Mouse (Mus musculus): Measurements from ENCODE around the gene Ceacam9. TPM values are rescaled to one million over a fixed set of nuclear protein-coding genes. Genes with fewer than 3 reads are reported as not detected.

Ceacam9 gene
- polyA plus RNA-seq, 1 experiment from 2014 or later: not detected

DNA sequence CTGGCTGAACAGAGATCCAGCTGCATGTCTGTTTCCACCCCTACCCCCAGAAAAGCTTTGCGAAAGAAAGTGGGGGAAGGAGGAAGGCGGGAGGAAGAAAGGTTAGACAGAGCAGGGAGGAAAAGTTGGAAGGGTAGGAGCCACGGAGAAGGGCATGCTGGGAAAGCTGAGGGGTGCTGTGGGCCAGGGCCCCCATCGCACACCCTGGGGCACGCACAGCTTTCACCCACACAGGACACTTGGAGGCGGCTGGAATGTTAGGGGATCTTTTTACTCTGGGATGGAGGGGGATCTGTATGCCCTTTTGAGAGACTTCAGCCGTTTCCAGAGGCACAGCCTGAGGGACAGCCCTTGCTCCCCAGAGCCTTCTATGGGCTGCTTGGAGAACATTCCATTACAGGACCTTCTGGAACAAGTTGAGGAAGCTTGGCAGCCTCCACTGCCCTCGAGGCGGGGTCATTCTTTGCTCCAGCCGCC is 39.3 kb downstream of the Ceacam9 start:
- Histone ChIP-seq H3K27ac (no peak overlapping the region), H3K79me2 (ENCODE audit: inconsistent target) (no peaks in the 10 kb centered on the region), H3K36me3 (ENCODE audit: inconsistent target) (no peaks in the 10 kb centered on the region), H3K4me3 (ENCODE audit: inconsistent target) (no peak overlapping the region)
- WGBS (ENCODE audit: missing documents): 69% methylated on average over 6 of the region's 10 CpGs

- Histone ChIP-seq H3K27ac (no peak overlapping the region), H3K36me3 (ENCODE audit: inconsistent target) (no peaks in the 10 kb centered on the region), H3K4me3 (ENCODE audit: inconsistent target) (no peak overlapping the region), H3K79me2 (ENCODE audit: inconsistent target) (no peaks in the 10 kb centered on the region)
- WGBS (ENCODE audit: missing documents): 89% methylated on average over 5 of the region's 5 CpGs
These were observed 39.9 kb downstream of the Ceacam9 start for GRCm38 (mm10) chr7:16761630-16762029.

DNA sequence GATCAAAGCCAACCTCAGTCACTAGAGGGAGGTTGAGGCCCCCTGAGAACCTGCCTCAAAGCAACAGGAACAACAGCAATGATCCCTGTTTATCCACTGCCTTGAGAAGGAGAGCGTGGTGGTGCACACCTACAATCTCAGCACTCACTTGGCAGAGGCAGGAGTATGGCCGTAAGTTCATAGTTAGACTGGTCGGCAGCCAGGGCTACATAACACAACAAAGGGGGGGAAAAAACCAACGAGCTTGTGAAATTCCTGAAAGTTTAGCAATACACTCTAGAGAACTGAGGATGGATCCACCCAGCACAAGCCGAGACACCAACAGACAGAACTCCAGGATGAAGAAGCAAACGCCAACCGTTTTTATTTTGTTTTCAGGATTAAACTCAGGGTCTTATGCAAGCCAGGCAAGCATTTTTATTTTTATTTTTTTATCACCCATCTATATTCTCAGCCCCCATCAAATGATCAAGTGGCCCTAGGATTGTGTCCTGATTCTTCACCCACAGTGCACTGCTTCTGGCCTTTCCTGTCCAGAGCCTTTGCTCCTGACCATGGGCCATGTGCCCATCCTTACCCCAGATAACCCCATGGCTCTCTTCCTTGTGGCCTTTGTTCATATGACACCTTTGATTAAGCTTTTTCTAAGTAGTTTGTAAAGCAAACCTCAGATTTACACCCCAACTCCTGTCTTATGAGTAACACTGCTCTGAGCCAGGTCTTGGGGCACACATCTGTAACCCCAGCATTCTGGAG is 41.9 kb downstream of the Ceacam9 start:
- H3K4me3 ChIP-seq (ENCODE audit: inconsistent target): no peak overlapping the region
- H3K36me3 ChIP-seq (ENCODE audit: inconsistent target): no peaks in the 10 kb centered on the region
- 89% methylated on average over 7 of the region's 7 CpGs for WGBS (ENCODE audit: missing documents)
- H3K27ac ChIP-seq: no peak overlapping the region
- no peaks in the 10 kb centered on the region for H3K79me2 ChIP-seq (ENCODE audit: inconsistent target)

GRCm38 (mm10) chr7:16766443-16766842 is 44.7 kb downstream of the Ceacam9 start:
- H3K4me3 ChIP-seq (ENCODE audit: inconsistent target): no peak overlapping the region
- 95% methylated on average over 2 of the region's 2 CpGs for WGBS (ENCODE audit: missing documents)
- no peaks in the 10 kb centered on the region for H3K79me2 ChIP-seq (ENCODE audit: inconsistent target)
- no peaks in the 10 kb centered on the region for H3K36me3 ChIP-seq (ENCODE audit: inconsistent target)
- no peak overlapping the region for H3K27ac ChIP-seq

Other genes with a start within 250 kb of the Ceacam9 start
- not detected in 3 replicates for gene Npas1, start 244.2 kb upstream of the Ceacam9 start, polyA plus RNA-seq (2018)
- gene Arhgap35, start 106.9 kb upstream of the Ceacam9 start, polyA plus RNA-seq (2018): 5.7 to 7.4 TPM (median 7.3 TPM) in 3 replicates
- gene Ceacam15, start 46.2 kb upstream of the Ceacam9 start, polyA plus RNA-seq (2018): not detected in 3 replicates
- gene Ap2s1, start 16.5 kb downstream of the Ceacam9 start, polyA plus RNA-seq (2018): 207 to 606 TPM (median 518 TPM) in 3 replicates
- gene Slc1a5, start 59.4 kb downstream of the Ceacam9 start, polyA plus RNA-seq (2018): 4.0 to 23.3 TPM (median 15.1 TPM) in 3 replicates
- gene Strn4, start 94.0 kb downstream of the Ceacam9 start, polyA plus RNA-seq (2018): 26.7 to 43.9 TPM (median 39.6 TPM) in 3 replicates
- gene Fkrp, start 94.8 kb downstream of the Ceacam9 start, polyA plus RNA-seq (2018): 17.4 to 25.4 TPM (median 20.5 TPM) in 3 replicates
- gene Prkd2, start 121.0 kb downstream of the Ceacam9 start, polyA plus RNA-seq (2018): 3.7 to 6.1 TPM (median 4.8 TPM) in 3 replicates
- 0.15 to 0.32 TPM (median 0.31 TPM) in 3 replicates for gene Dact3, start 153.4 kb downstream of the Ceacam9 start, polyA plus RNA-seq (2018)
- not detected in 3 replicates for gene Gng8, start 169.9 kb downstream of the Ceacam9 start, polyA plus RNA-seq (2018)
- 2.2 to 3.8 TPM (median 3.6 TPM) in 3 replicates for gene Ptgir, start 184.6 kb downstream of the Ceacam9 start, polyA plus RNA-seq (2018)
- gene Calm3, start 202.2 kb downstream of the Ceacam9 start, polyA plus RNA-seq (2018): 148 to 197 TPM (median 177 TPM) in 3 replicates
- not detected in 3 replicates for gene Pnmal2, start 222.8 kb downstream of the Ceacam9 start, polyA plus RNA-seq (2018)
- gene Pnmal1, start 237.8 kb downstream of the Ceacam9 start, polyA plus RNA-seq (2018): not detected in 3 replicates

All from macrophage (primary cell).